Mouse (Mus musculus) ES-Bruce4 (cell line): ENCODE data around the gene Grap2. TPM values are rescaled to one million over a fixed set of nuclear protein-coding genes. Genes with fewer than 3 reads are reported as not detected.

ENCODE experiments used
- H3K27ac ChIP-seq: 2 replicates; pipeline ENCODE4 v1.5.1; 2012; ENCODE audit warnings: low read length, inconsistent platforms; ENCODE audit not compliant: insufficient read depth
- H3K27me3 ChIP-seq: 2 replicates; pipeline ENCODE4 v1.6.1; 2012; ENCODE audit warnings: mild to moderate bottlenecking, low read length, inconsistent platforms; ENCODE audit not compliant: control insufficient read depth, poor library complexity, insufficient read depth, severe bottlenecking
- H3K36me3 ChIP-seq: 2 replicates; pipeline ENCODE4 v1.6.1; 2012; ENCODE audit warnings: inconsistent platforms, mild to moderate bottlenecking, low read length, moderate library complexity; ENCODE audit not compliant: control insufficient read depth, poor library complexity, insufficient read depth, severe bottlenecking
- H3K4me1 ChIP-seq: one replicate; pipeline ENCODE4 v1.8.1; 2011; ENCODE audit warnings: low read length; ENCODE audit not compliant: control insufficient read depth, insufficient read depth
- H3K4me3 ChIP-seq: 2 replicates; pipeline ENCODE4 v1.5.1; 2011; ENCODE audit warnings: low read depth, mild to moderate bottlenecking, low read length
- H3K9ac ChIP-seq: 2 replicates; pipeline ENCODE4 v1.6.1; 2012; ENCODE audit warnings: low read depth, mild to moderate bottlenecking, inconsistent platforms; ENCODE audit not compliant: poor library complexity, severe bottlenecking
- H3K9me3 ChIP-seq: replicated peaks from 2 replicates; pipeline ENCODE4 v1.6.1; 2012; ENCODE audit warnings: mild to moderate bottlenecking, low read length, inconsistent platforms; ENCODE audit not compliant: control insufficient read depth, poor library complexity, insufficient read depth, severe bottlenecking
- CTCF ChIP-seq: IDR thresholded peaks from one replicate; pipeline ENCODE4 v1.8.1; 2011; ENCODE audit warnings: low read depth, low read length
- EP300 ChIP-seq: IDR thresholded peaks from 2 replicates; pipeline ENCODE4 v1.6.1; 2011; ENCODE audit warnings: low read depth, low read length; ENCODE audit not compliant: insufficient read depth
- POLR2A ChIP-seq: IDR thresholded peaks from one replicate; pipeline ENCODE4 v1.8.1; 2011; ENCODE audit warnings: low read length; ENCODE audit not compliant: insufficient read depth
- polyA plus RNA-seq: library from polyadenylated mRNA; stranded (reverse); fragments of >200 nt; gene quantifications from 2 replicates; pipeline ENCODE4 v1.2.4, GENCODE M21; 2011; ENCODE audit warnings: low read depth; ENCODE audit not compliant: missing spikeins, insufficient read depth, insufficient read length

The Grap2 gene
- polyA plus RNA-seq, 1 experiment, result 0.51 TPM

GRCm38 (mm10) chr15:80556021-80556420, 16.4 kb upstream of the Grap2 start:
- no peaks in the 10 kb centered on the region for H3K27me3 ChIP-seq
- no peaks in the 10 kb centered on the region for H3K9me3 ChIP-seq
- H3K36me3 ChIP-seq, result no peaks in the 10 kb centered on the region
- H3K27ac ChIP-seq, result no peak overlapping the region
- no peak overlapping the region for H3K9ac ChIP-seq
- TF ChIP-seq POLR2A (no peak), EP300 (no peak), CTCF (no peak)
- H3K4me1 ChIP-seq, result no peaks in the 10 kb centered on the region
- H3K4me3 ChIP-seq, result no peak overlapping the region

- Histone ChIP-seq H3K9me3 (no peaks in the 10 kb centered on the region), H3K27ac (no peak overlapping the region), H3K27me3 (no peaks in the 10 kb centered on the region), H3K4me3 (no peak overlapping the region), H3K4me1 (no peaks in the 10 kb centered on the region), H3K36me3 (no peaks in the 10 kb centered on the region), H3K9ac (no peak overlapping the region)
- TF ChIP-seq CTCF (no peak), POLR2A (no peak), EP300 (no peak)
These were observed 14.6 kb upstream of the Grap2 start for GRCm38 (mm10) chr15:80557745-80558144.

- no peak overlapping the region for H3K27ac ChIP-seq
- TF ChIP-seq EP300, result no peak
- TF ChIP-seq CTCF, result no peak
- no peak for TF ChIP-seq POLR2A
- no peak overlapping the region for H3K4me3 ChIP-seq
- no peaks in the 10 kb centered on the region for H3K9me3 ChIP-seq
- no peaks in the 10 kb centered on the region for H3K27me3 ChIP-seq
- H3K9ac ChIP-seq, result no peak overlapping the region
- H3K36me3 ChIP-seq, result no peaks in the 10 kb centered on the region
- H3K4me1 ChIP-seq, result no peaks in the 10 kb centered on the region
These were observed 12.9 kb upstream of the Grap2 start for GRCm38 (mm10) chr15:80559534-80559933.

- no peaks in the 10 kb centered on the region for H3K9me3 ChIP-seq
- no peak overlapping the region for H3K9ac ChIP-seq
- no peaks in the 10 kb centered on the region for H3K36me3 ChIP-seq
- TF ChIP-seq POLR2A (no peak), CTCF (no peak), EP300 (no peak)
- H3K27me3 ChIP-seq, result no peaks in the 10 kb centered on the region
- H3K4me1 ChIP-seq, result no peaks in the 10 kb centered on the region
- H3K27ac ChIP-seq, result no peak overlapping the region
- H3K4me3 ChIP-seq, result no peak overlapping the region
These were observed 12.4 kb upstream of the Grap2 start for GRCm38 (mm10) chr15:80559978-80560377.

GRCm38 (mm10) chr15:80560646-80561580, 11.5 kb upstream of the Grap2 start:
- H3K36me3 ChIP-seq, result no peaks in the 10 kb centered on the region
- H3K27me3 ChIP-seq, result no peaks in the 10 kb centered on the region
- TF ChIP-seq CTCF, result no peak
- TF ChIP-seq EP300, result no peak
- no peak for TF ChIP-seq POLR2A
- no peak overlapping the region for H3K4me3 ChIP-seq
- H3K9ac ChIP-seq, result no peak overlapping the region
- no peak overlapping the region for H3K27ac ChIP-seq
- no peaks in the 10 kb centered on the region for H3K9me3 ChIP-seq
- H3K4me1 ChIP-seq, result no peaks in the 10 kb centered on the region

GRCm38 (mm10) chr15:80562446-80562845, 9.9 kb upstream of the Grap2 start:
- H3K27me3 ChIP-seq, result no peaks in the 10 kb centered on the region
- H3K4me1 ChIP-seq, result no peaks in the 10 kb centered on the region
- H3K9ac ChIP-seq, result no peak overlapping the region
- H3K9me3 ChIP-seq, result no peaks in the 10 kb centered on the region
- TF ChIP-seq CTCF (no peak), EP300 (no peak), POLR2A (no peak)
- no peak overlapping the region for H3K4me3 ChIP-seq
- H3K36me3 ChIP-seq, result no peaks in the 10 kb centered on the region
- no peak overlapping the region for H3K27ac ChIP-seq
